Mouse (Mus musculus): ENCODE data around the gene 1810046K07Rik.
A peak's percentile ranks its signal among the peaks of the same experiment; 100 is the strongest.

The 1810046K07Rik gene

GRCm38 (mm10) chr9:51328731-51329130, at the start of gene 1810046K07Rik:
Gene 1810046K07Rik, minus strand, starts transcription at chr9:51328917.
- DNase-seq (ENCODE audit: low spot score in 2 of 2): no peak

GRCm38 (mm10) chr9:51369560-51369959, 40.8 kb upstream of the 1810046K07Rik start:
- no peak for DNase-seq (ENCODE audit: low spot score in 2 of 2)

- no peak for DNase-seq (ENCODE audit: low spot score in 2 of 2)
Observed at GRCm38 (mm10) chr9:51367124-51367523, 38.4 kb upstream of the 1810046K07Rik start.

GRCm38 (mm10) chr9:51364059-51364458, 35.3 kb upstream of the 1810046K07Rik start:
- no peak for DNase-seq (ENCODE audit: low spot score in 2 of 2)

GRCm38 (mm10) chr9:51353511-51353910, 24.8 kb upstream of the 1810046K07Rik start:
- DNase-seq (ENCODE audit: low spot score in 2 of 2): no peak

GRCm38 (mm10) chr9:51352896-51353295, 24.2 kb upstream of the 1810046K07Rik start:
- DNase-seq (ENCODE audit: low spot score in 2 of 2): no peak

GRCm38 (mm10) chr9:51349422-51349821, 20.7 kb upstream of the 1810046K07Rik start:
- no peak for DNase-seq (ENCODE audit: low spot score in 2 of 2)

GRCm38 (mm10) chr9:51345768-51346167, 17.1 kb upstream of the 1810046K07Rik start:
- DNase-seq (ENCODE audit: low spot score in 2 of 2): no peak

GRCm38 (mm10) chr9:51335294-51336010, 6.7 kb upstream of the 1810046K07Rik start:
- peak; percentile 74 to 78 for DNase-seq (ENCODE audit: low spot score in 2 of 2)

- DNase-seq (ENCODE audit: low spot score in 2 of 2): no peak
Observed at GRCm38 (mm10) chr9:51331449-51332238, 2.9 kb upstream of the 1810046K07Rik start.

GRCm38 (mm10) chr9:51327555-51327903, 1.2 kb downstream of the 1810046K07Rik start:
- no peak for DNase-seq (ENCODE audit: low spot score in 2 of 2)

- DNase-seq (ENCODE audit: low spot score in 2 of 2): no peak
Observed at GRCm38 (mm10) chr9:51326619-51327554, 1.8 kb downstream of the 1810046K07Rik start.

- DNase-seq (ENCODE audit: low spot score in 2 of 2): no peak
Observed at GRCm38 (mm10) chr9:51324406-51325065, 4.2 kb downstream of the 1810046K07Rik start.

- no peak for DNase-seq (ENCODE audit: low spot score in 2 of 2)
Observed at GRCm38 (mm10) chr9:51320096-51320495, 8.6 kb downstream of the 1810046K07Rik start.

- DNase-seq (ENCODE audit: low spot score in 2 of 2): no peak
Observed at GRCm38 (mm10) chr9:51318246-51318645, 10.5 kb downstream of the 1810046K07Rik start.

- DNase-seq (ENCODE audit: low spot score in 2 of 2): no peak
Observed at GRCm38 (mm10) chr9:51317322-51317721, 11.4 kb downstream of the 1810046K07Rik start.

- no peak for DNase-seq (ENCODE audit: low spot score in 2 of 2)
Observed at GRCm38 (mm10) chr9:51315402-51316063, 13.2 kb downstream of the 1810046K07Rik start.

- DNase-seq (ENCODE audit: low spot score in 2 of 2): no peak
Observed at GRCm38 (mm10) chr9:51312554-51313317, 16.0 kb downstream of the 1810046K07Rik start.

- no peak for DNase-seq (ENCODE audit: low spot score in 2 of 2)
Observed at GRCm38 (mm10) chr9:51310515-51310914, 18.2 kb downstream of the 1810046K07Rik start.

GRCm38 (mm10) chr9:51306351-51306750, 22.4 kb downstream of the 1810046K07Rik start:
- no peak for DNase-seq (ENCODE audit: low spot score in 2 of 2)
